9 mouse cellular contexts compared by ENCODE assay signal in genomic region chr5:124602349-124602748, GRCm38 (mm10). TPM values are rescaled to one million over a fixed set of nuclear protein-coding genes. Genes with fewer than 3 reads are reported as not detected.
DNase-seq lines count a peak whose midpoint lies in the region; ATAC-seq and TF ChIP-seq lines count a peak whose summit lies in the region.
"Had no signal": no experiment of that assay in that cellular context is flagged by ENCODE, and none has a peak within 500 bp of the region (broad histone marks: within the 10 kb centered on the region; RNA-seq: fewer than 3 reads in every experiment).

No protein-coding gene starts in this region.

- no peak for TF ChIP-seq EP300 in heart, adult 2 months (IDR thresholded peaks at IDR 0.05; ENCODE audit: insufficient read depth, low read depth, low read length)

- H3K4me2 ChIP-seq in midbrain, embryonic 14.5 days (ENCODE audit: low read length): no peak overlapping the region
- H3K4me2 ChIP-seq: limb, embryonic 13.5 days had no signal

- H3K27ac ChIP-seq in heart, adult 2 months: no peak overlapping the region
- H3K27ac ChIP-seq in bone marrow macrophage, adult 2 months (ENCODE audit: insufficient read depth, low read depth, low read length): no peak overlapping the region
- no peak overlapping the region for H3K27ac ChIP-seq in midbrain, embryonic 14.5 days (replicated peaks; ENCODE audit: low read depth, low read length)
- H3K27ac ChIP-seq: limb, embryonic 13.5 days had no signal

- H3K36me3 ChIP-seq in heart, adult 2 months (ENCODE audit: control insufficient read depth, insufficient read depth, low read length): no peaks in the 10 kb centered on the region
- peaks cover 17% of the 10 kb centered on the region; the same call in 1 of the 2 replicates for H3K36me3 ChIP-seq in midbrain, embryonic 14.5 days (ENCODE audit: control insufficient read depth, insufficient read depth, low read length)
- H3K36me3 ChIP-seq: limb, embryonic 13.5 days had no signal

- no peak for ATAC-seq in midbrain, embryonic 14.5 days (ENCODE audit: low FRiP score, low TSS enrichment)

- TF ChIP-seq CTCF in heart, adult 2 months (IDR thresholded peaks at IDR 0.05): peak; percentile 64
- peak; percentile 33; the same call in 1 of the 2 replicates for TF ChIP-seq CTCF in bone marrow macrophage, adult 2 months (IDR thresholded peaks at IDR 0.05; ENCODE audit: low read depth, low read length)

- H3K4me1 ChIP-seq in heart, adult 2 months (ENCODE audit: control insufficient read depth, insufficient read depth, low read length): peaks cover 5% of the 10 kb centered on the region; the same call in 1 of the 2 replicates
- peaks cover 3% of the 10 kb centered on the region; the same call in 1 of the 2 replicates for H3K4me1 ChIP-seq in bone marrow macrophage, adult 2 months (ENCODE audit: control insufficient read depth, insufficient read depth, low read length)
- peaks cover 8% of the 10 kb centered on the region for H3K4me1 ChIP-seq in midbrain, embryonic 14.5 days (ENCODE audit: control insufficient read depth, insufficient read depth, low read length)

- H3K9ac ChIP-seq in heart, adult 2 months (ENCODE audit: low read depth, low read length): no peak overlapping the region
- no peak overlapping the region for H3K9ac ChIP-seq in midbrain, embryonic 14.5 days (replicated peaks; ENCODE audit: low read length)
- H3K9ac ChIP-seq: limb, embryonic 13.5 days had no signal

- no peak overlapping the region for H3K4me3 ChIP-seq in heart, adult 2 months
- no peak overlapping the region for H3K4me3 ChIP-seq in bone marrow macrophage, adult 2 months (ENCODE audit: insufficient read depth, low read length)
- no peak overlapping the region for H3K4me3 ChIP-seq in midbrain, embryonic 14.5 days (replicated peaks; ENCODE audit: low read depth, low read length)
- H3K4me3 ChIP-seq: limb, embryonic 13.5 days had no signal

- no peaks in the 10 kb centered on the region for H3K27me3 ChIP-seq in heart, adult 2 months (ENCODE audit: control insufficient read depth, insufficient read depth, low read length)
- no peaks in the 10 kb centered on the region for H3K27me3 ChIP-seq in midbrain, embryonic 14.5 days (ENCODE audit: control insufficient read depth, insufficient read depth, low read length)
- H3K27me3 ChIP-seq: limb, embryonic 13.5 days had no signal

- no peaks in the 10 kb centered on the region for H3K79me2 ChIP-seq in heart, adult 2 months (replicated peaks; ENCODE audit: control insufficient read depth, insufficient read depth, low read length)

- intact Hi-C loops in heart, adult 2 months (cut with DNase I): loop anchor here (5.0 kb wide), 1 partner anchor 265 kb away; no protein-coding TSS in a partner anchor
- intact Hi-C loops in heart, postnatal 25 days (cut with DNase I): loop anchor here (5.0 kb wide), 1 partner anchor 265 kb away; no protein-coding TSS in a partner anchor

- 66% methylated on average over 5 of the region's 5 CpGs for WGBS in heart, adult 2 months
- WGBS in midbrain, embryonic 14.5 days: 75% methylated on average over 5 of the region's 5 CpGs

- no peaks in the 10 kb centered on the region for H3K9me3 ChIP-seq in midbrain, embryonic 14.5 days (ENCODE audit: control insufficient read depth, low read length)
- H3K9me3 ChIP-seq: limb, embryonic 13.5 days had no signal

- DNase-seq in heart, adult 2 months: peak in 1 of 2 experiments; percentile 57
- DNase-seq in heart, postnatal 25 days (ENCODE audit: low spot score): no peak
- DNase-seq in urinary bladder, postnatal 14 days (ENCODE audit: low spot score): peak; percentile 33
- DNase-seq in urinary bladder, postnatal 10 days (ENCODE audit: low spot score): no peak
- peak; percentile 73 for DNase-seq in kidney, postnatal 10 days
- DNase-seq in midbrain, embryonic 14.5 days: peak; percentile 66
- DNase-seq in ovary, adult 18-20 months (ENCODE audit: low spot score): no peak

- TF ChIP-seq POLR2A in heart, adult 2 months (IDR thresholded peaks at IDR 0.05; ENCODE audit: insufficient read depth, low read depth, low read length): no peak
- no peak for TF ChIP-seq POLR2A in bone marrow macrophage, adult 2 months (IDR thresholded peaks at IDR 0.05; ENCODE audit: borderline replicate concordance, low read depth, low read length)

RNA-seq across cellular contexts. Expression of gene Gtf2h3, which starts 23.4 kb away (rescaled TPM):
- 10 to 100 TPM; 19.4 to 20.4 TPM for total RNA-seq in heart, adult 2 months (2021)
- polyA plus RNA-seq in heart, adult 2 months (2012; rRNA removed): 29.0 and 39.2 TPM in 2 replicates
- 10 to 100 TPM; 19.8 to 22.6 TPM for total RNA-seq in heart, postnatal 25 days (2021)
- polyA plus RNA-seq in bone marrow macrophage, adult 2 months (2012; ENCODE audit: insufficient read depth, insufficient read length, missing spikeins): 9.6 and 10.1 TPM in 2 replicates
- 51.1 and 59.7 TPM in 2 replicates for polyA plus RNA-seq in midbrain, embryonic 14.5 days (2014; fragmentation: Nextera tagmentation; extraction: Ambion mirVana)

RNA-seq across cellular contexts. Expression of gene Eif2b1, which starts 23.4 kb away (rescaled TPM):
- total RNA-seq in heart, adult 2 months (2021): 10 to 100 TPM; 23.5 to 27.6 TPM
- polyA plus RNA-seq in heart, adult 2 months (2012; rRNA removed): 18.4 and 24.7 TPM in 2 replicates
- total RNA-seq in heart, postnatal 25 days (2021): 10 to 100 TPM; 27.8 to 33.3 TPM
- polyA plus RNA-seq in bone marrow macrophage, adult 2 months (2012; ENCODE audit: insufficient read depth, insufficient read length, missing spikeins): 17.9 and 19.1 TPM in 2 replicates
- 71.8 and 73.4 TPM in 2 replicates for polyA plus RNA-seq in midbrain, embryonic 14.5 days (2014; fragmentation: Nextera tagmentation; extraction: Ambion mirVana)

RNA-seq across cellular contexts. Expression of gene Atp6v0a2, which starts 26.0 kb away (rescaled TPM):
- 10 to 100 TPM; 53.4 to 55.2 TPM for total RNA-seq in heart, adult 2 months (2021)
- polyA plus RNA-seq in heart, adult 2 months (2012; rRNA removed): 28.7 and 47.7 TPM in 2 replicates
- 10 to 100 TPM; 52.2 to 52.3 TPM for total RNA-seq in heart, postnatal 25 days (2021)
- 17.7 and 19.2 TPM in 2 replicates for polyA plus RNA-seq in bone marrow macrophage, adult 2 months (2012; ENCODE audit: insufficient read depth, insufficient read length, missing spikeins)
- 32.9 and 41.1 TPM in 2 replicates for polyA plus RNA-seq in midbrain, embryonic 14.5 days (2014; fragmentation: Nextera tagmentation; extraction: Ambion mirVana)

RNA-seq across cellular contexts. Expression of gene Ddx55, which starts 49.7 kb away (rescaled TPM):
- 1 to 10 TPM; 6.2 to 7.5 TPM for total RNA-seq in heart, adult 2 months (2021)
- 5.3 and 7.7 TPM in 2 replicates for polyA plus RNA-seq in heart, adult 2 months (2012; rRNA removed)
- 1 to 10 TPM; 5.4 to 6.0 TPM for total RNA-seq in heart, postnatal 25 days (2021)
- 9.2 and 11.8 TPM in 2 replicates for polyA plus RNA-seq in bone marrow macrophage, adult 2 months (2012; ENCODE audit: insufficient read depth, insufficient read length, missing spikeins)
- 21.9 and 22.1 TPM in 2 replicates for polyA plus RNA-seq in midbrain, embryonic 14.5 days (2014; fragmentation: Nextera tagmentation; extraction: Ambion mirVana)

Comparison
In these comparisons a context has a peak if more than half of its experiments do, and no peak if none do; other contexts are left out.
1. DNase-seq: peak in urinary bladder, postnatal 14 days (single experiment), kidney, postnatal 10 days (single experiment) and midbrain, embryonic 14.5 days (single experiment); none in heart, postnatal 25 days (single experiment), urinary bladder, postnatal 10 days (single experiment) and ovary, adult 18-20 months (single experiment).